Mouse (Mus musculus) heart, embryonic 11.5 days (tissue): Measurements from ENCODE around the gene Npas1. TPM values are rescaled to one million over a fixed set of nuclear protein-coding genes. Genes with fewer than 3 reads are reported as not detected.
A peak's percentile ranks its signal among the peaks of the same experiment; 100 is the strongest.

Experiments used
- ATAC-seq: fragments of 200-750 bp; cut with Nextera tagmentation; replicated peaks from 2 replicates; pipeline ENCODE4 v1.8.0; 2017; ENCODE audit warnings: moderate library complexity; ENCODE audit not compliant: insufficient number of reproducible peaks, low FRiP score, low TSS enrichment
- H3K27ac ChIP-seq: fragments of 300-500 bp; sonication (generic); 2 replicates; pipeline ENCODE4 v1.5.1; 2014; ENCODE audit warnings: mild to moderate bottlenecking, low read depth, low read length
- H3K27me3 ChIP-seq: fragments of 300-500 bp; sonication (generic); 2 replicates; pipeline ENCODE4 v1.6.1; 2014; ENCODE audit warnings: mild to moderate bottlenecking, low read length, mixed read lengths; ENCODE audit not compliant: control insufficient read depth, insufficient read depth
- H3K36me3 ChIP-seq: fragments of 300-500 bp; sonication (generic); 2 replicates; pipeline ENCODE4 v1.6.1; 2014; ENCODE audit warnings: mild to moderate bottlenecking, low read length, moderate library complexity, mixed read lengths; ENCODE audit not compliant: control insufficient read depth, insufficient read depth
- H3K4me1 ChIP-seq: fragments of 300-500 bp; sonication (generic); 2 replicates; pipeline ENCODE4 v1.6.1; 2014; ENCODE audit warnings: low read length; ENCODE audit not compliant: control insufficient read depth, insufficient read depth
- H3K4me2 ChIP-seq: fragments of 300-500 bp; sonication (generic); 2 replicates; pipeline ENCODE4 v1.6.1; 2014; ENCODE audit warnings: mild to moderate bottlenecking, moderate library complexity
- H3K4me3 ChIP-seq: fragments of 300-500 bp; sonication (generic); 2 replicates; pipeline ENCODE4 v1.5.1; 2014; ENCODE audit warnings: low read depth, low read length
- H3K9ac ChIP-seq: fragments of 300-500 bp; sonication (generic); 2 replicates; pipeline ENCODE4 v1.6.1; 2014; ENCODE audit warnings: mild to moderate bottlenecking, low read depth, low read length, moderate library complexity
- H3K9me3 ChIP-seq: fragments of 300-500 bp; sonication (generic); replicated peaks from 2 replicates; pipeline ENCODE4 v1.6.1; 2016; ENCODE audit warnings: low read length; ENCODE audit not compliant: control insufficient read depth
- WGBS: fragments of 180-500 bp; shearing (Covaris S2); extraction: QIAGEN DNeasy Blood & Tissue Kit; methylation state at CpG from one replicate; pipeline ENCODE4 v1.1.7; 2014; ENCODE audit not compliant: insufficient replicate concordance; 5-methylcytosine and 5-hydroxymethylcytosine counted together
- polyA plus RNA-seq: library from polyadenylated mRNA; unstranded; fragments of >200 nt; fragmentation: Nextera tagmentation; extraction: Ambion mirVana; gene quantifications from 2 replicates; pipeline ENCODE4 v1.2.1, GENCODE M21; 2014

Gene Npas1
- polyA plus RNA-seq, 1 experiment from 2014 or later, result not detected

DNA sequence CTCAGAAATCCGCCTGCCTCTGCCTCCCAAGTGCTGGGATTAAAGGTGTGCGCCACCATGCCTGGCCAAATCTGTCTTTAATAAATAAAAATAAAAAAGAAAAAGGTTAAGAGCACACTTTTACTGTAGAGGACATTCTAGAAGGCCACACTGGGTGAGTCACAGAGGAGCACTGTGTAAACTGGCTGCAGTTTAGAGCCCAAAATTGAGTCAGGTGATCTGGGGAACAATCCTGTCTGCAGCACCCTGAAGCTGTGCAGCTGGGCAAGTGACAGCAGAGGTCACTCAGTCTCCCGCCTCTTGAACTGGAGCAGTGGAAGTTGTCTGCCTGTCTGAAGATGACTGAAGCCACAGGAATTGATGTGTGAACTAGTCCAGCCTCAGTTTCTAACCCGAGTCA lies 24.0 kb upstream of the Npas1 start:
- Histone ChIP-seq H3K4me1 (no peaks in the 10 kb centered on the region), H3K36me3 (peaks cover 30% of the 10 kb centered on the region), H3K9ac (no peak overlapping the region), H3K9me3 (no peaks in the 10 kb centered on the region), H3K4me3 (no peak overlapping the region), H3K27ac (no peak overlapping the region), H3K4me2 (no peak overlapping the region), H3K27me3 (no peaks in the 10 kb centered on the region)
- ATAC-seq, result no peak
- WGBS, result 79% methylated on average over 4 of the region's 4 CpGs

GRCm38 (mm10) chr7:16499671-16500104 lies 22.2 kb upstream of the Npas1 start:
- no peaks in the 10 kb centered on the region for H3K9me3 ChIP-seq
- no peak overlapping the region for H3K9ac ChIP-seq
- ATAC-seq, result no peak
- no peaks in the 10 kb centered on the region for H3K27me3 ChIP-seq
- WGBS, result 84% methylated on average over 6 of the region's 6 CpGs
- no peaks in the 10 kb centered on the region for H3K4me1 ChIP-seq
- H3K4me2 ChIP-seq, result no peak overlapping the region
- H3K4me3 ChIP-seq, result no peak overlapping the region
- no peak overlapping the region for H3K27ac ChIP-seq
- H3K36me3 ChIP-seq, result peaks cover 32% of the 10 kb centered on the region

DNA sequence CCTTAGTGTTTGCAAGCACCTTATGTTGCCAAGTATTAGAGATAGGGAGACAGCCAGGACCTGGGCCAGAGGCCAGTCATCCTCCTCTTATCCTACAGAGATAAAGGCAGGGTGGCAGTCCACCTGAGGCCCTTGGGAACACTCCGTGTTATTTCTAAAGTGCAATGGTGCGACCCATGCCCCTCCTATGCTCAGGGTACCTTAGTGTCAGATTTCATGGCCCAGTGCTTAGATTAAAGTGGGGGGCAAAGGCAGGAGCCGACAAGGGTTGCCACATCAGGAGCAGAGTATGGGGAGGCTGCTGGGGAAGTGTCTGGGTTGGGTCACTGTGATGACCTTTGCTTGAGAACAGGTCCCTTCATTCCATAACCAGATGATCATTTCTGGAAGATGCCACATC lies 18.7 kb upstream of the Npas1 start:
- no peak for ATAC-seq
- H3K9ac ChIP-seq, result no peak overlapping the region
- H3K4me2 ChIP-seq, result no peak overlapping the region
- no peak overlapping the region for H3K4me3 ChIP-seq
- H3K4me1 ChIP-seq, result no peaks in the 10 kb centered on the region
- H3K9me3 ChIP-seq, result no peaks in the 10 kb centered on the region
- H3K27me3 ChIP-seq, result no peaks in the 10 kb centered on the region
- WGBS, result 76% methylated on average over 3 of the region's 3 CpGs
- peaks cover 21% of the 10 kb centered on the region for H3K36me3 ChIP-seq
- H3K27ac ChIP-seq, result no peak overlapping the region

- no peaks in the 10 kb centered on the region for H3K9me3 ChIP-seq
- no peaks in the 10 kb centered on the region for H3K27me3 ChIP-seq
- H3K36me3 ChIP-seq, result peaks cover 21% of the 10 kb centered on the region
- ATAC-seq, result no peak
- H3K4me3 ChIP-seq, result no peak overlapping the region
- no peak overlapping the region for H3K4me2 ChIP-seq
- H3K4me1 ChIP-seq, result no peaks in the 10 kb centered on the region
- no peak overlapping the region for H3K27ac ChIP-seq
- 25% methylated on average over 2 of the region's 2 CpGs for WGBS
- H3K9ac ChIP-seq, result no peak overlapping the region
These were observed 15.8 kb upstream of the Npas1 start for GRCm38 (mm10) chr7:16493361-16493760.

DNA sequence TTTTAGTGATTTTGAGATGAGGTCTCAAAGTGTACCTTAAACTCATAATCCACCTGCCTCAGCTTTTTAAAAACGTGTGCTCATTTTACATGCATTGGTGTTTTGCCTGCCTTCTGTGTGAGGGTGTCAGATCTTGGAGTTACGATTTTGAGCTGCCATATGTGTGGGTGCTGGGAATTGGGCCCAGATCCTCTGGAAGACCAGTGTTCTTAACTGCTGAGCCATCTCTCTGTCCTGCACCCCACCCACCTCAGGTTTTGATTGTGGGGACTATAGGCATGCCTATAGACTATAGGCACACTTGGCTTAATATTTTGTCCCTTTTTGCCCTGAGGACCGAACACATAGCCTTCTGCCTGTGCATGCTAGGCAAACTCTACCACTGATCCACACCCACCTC lies 14.7 kb upstream of the Npas1 start:
- 60% methylated on average over 3 of the region's 3 CpGs for WGBS
- no peaks in the 10 kb centered on the region for H3K4me1 ChIP-seq
- no peak overlapping the region for H3K4me3 ChIP-seq
- no peak overlapping the region for H3K4me2 ChIP-seq
- H3K9me3 ChIP-seq, result no peaks in the 10 kb centered on the region
- ATAC-seq, result no peak
- H3K27me3 ChIP-seq, result no peaks in the 10 kb centered on the region
- H3K9ac ChIP-seq, result no peak overlapping the region
- no peak overlapping the region for H3K27ac ChIP-seq
- H3K36me3 ChIP-seq, result peaks cover 13% of the 10 kb centered on the region

- WGBS, result 41% methylated on average over 3 of the region's 3 CpGs
- Histone ChIP-seq H3K9ac (no peak overlapping the region), H3K36me3 (peaks cover 9% of the 10 kb centered on the region; the same call in 1 of the 2 replicates), H3K27me3 (no peaks in the 10 kb centered on the region), H3K4me1 (no peaks in the 10 kb centered on the region), H3K4me3 (no peak overlapping the region), H3K9me3 (no peaks in the 10 kb centered on the region), H3K4me2 (no peak overlapping the region), H3K27ac (no peak overlapping the region)
- ATAC-seq, result no peak
These were observed 14.2 kb upstream of the Npas1 start for GRCm38 (mm10) chr7:16491759-16492158.

GRCm38 (mm10) chr7:16489948-16490347 lies 12.4 kb upstream of the Npas1 start:
- Histone ChIP-seq H3K27ac (no peak overlapping the region), H3K4me2 (no peak overlapping the region), H3K4me3 (no peak overlapping the region), H3K27me3 (no peaks in the 10 kb centered on the region), H3K4me1 (no peaks in the 10 kb centered on the region), H3K9me3 (no peaks in the 10 kb centered on the region), H3K9ac (no peak overlapping the region), H3K36me3 (no peaks in the 10 kb centered on the region)
- 80% methylated on average over 9 of the region's 9 CpGs for WGBS
- no peak for ATAC-seq

GRCm38 (mm10) chr7:16488816-16489215 lies 11.3 kb upstream of the Npas1 start:
- Histone ChIP-seq H3K27me3 (no peaks in the 10 kb centered on the region), H3K4me3 (no peak overlapping the region), H3K4me1 (no peaks in the 10 kb centered on the region), H3K9me3 (no peaks in the 10 kb centered on the region), H3K9ac (no peak overlapping the region), H3K36me3 (no peaks in the 10 kb centered on the region), H3K27ac (no peak overlapping the region), H3K4me2 (no peak overlapping the region)
- ATAC-seq, result no peak

DNA sequence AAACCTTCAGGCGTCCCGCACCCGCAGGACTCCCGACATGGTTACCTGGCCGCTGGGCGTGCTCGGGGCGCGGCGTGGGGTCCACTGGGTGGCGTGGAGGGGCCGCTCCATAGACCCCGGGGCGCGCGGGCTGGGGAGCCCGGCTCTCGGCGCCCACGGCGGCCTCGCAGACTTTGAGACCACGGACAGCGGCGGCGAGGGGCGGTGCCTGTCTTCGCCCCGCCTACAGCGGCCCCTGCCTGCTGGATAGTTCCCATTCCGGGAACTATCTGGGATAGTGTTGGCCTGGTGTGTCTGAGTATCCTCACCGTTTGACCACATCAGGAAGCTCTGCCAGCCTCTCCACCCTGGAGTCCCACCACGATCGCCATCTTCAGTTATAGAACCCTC lies 933 bp downstream of the Npas1 start:
- ATAC-seq, result no peak
- H3K27me3 ChIP-seq, result peaks cover 55% of the 10 kb centered on the region
- no peak overlapping the region for H3K27ac ChIP-seq
- peak overlapping the region; percentile 63 for H3K4me2 ChIP-seq
- peaks cover 18% of the 10 kb centered on the region for H3K4me1 ChIP-seq
- H3K9me3 ChIP-seq, result no peaks in the 10 kb centered on the region
- H3K9ac ChIP-seq, result no peak overlapping the region
- under 1% methylated on average over 34 of the region's 34 CpGs for WGBS
- no peaks in the 10 kb centered on the region for H3K36me3 ChIP-seq
- peak overlapping the region; percentile 43 for H3K4me3 ChIP-seq
